Mouse (Mus musculus) cerebellum, postnatal 25 days (tissue): ENCODE measurements around the gene Crygn.

Experiments
- DNase-seq, 2 experiments: peaks; one replicate each; pipeline ENCODE4 v3.0.0; 2021; ENCODE audit warnings: mixed read lengths in 2 of 2

Crygn gene

DNA sequence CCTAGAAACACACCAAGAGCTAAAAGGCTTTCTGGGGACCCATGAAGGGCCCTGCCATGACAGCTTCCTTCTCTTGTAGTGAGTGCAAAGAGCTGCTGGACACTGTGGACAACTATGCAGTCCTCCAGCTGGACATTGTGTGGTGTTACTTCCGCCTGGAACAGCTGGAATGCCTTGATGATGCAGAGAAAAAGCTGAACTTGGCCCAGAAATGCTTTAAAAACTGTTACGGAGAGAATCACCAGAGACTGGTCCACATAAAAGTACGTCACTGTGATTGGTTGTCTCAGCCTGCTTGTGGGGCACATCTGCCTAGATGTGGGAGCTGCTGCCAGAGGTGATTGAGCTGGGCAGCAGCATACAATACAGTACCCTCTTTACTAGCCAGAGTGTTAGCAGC lies 56.5 kb downstream of the Crygn start:
- DNase-seq, result no peak
